Mouse (Mus musculus) cortical plate, adult 2 months (tissue): ENCODE data around the gene Mkrn1.

Experiments
- CTCF ChIP-seq: fragments of 200-500 bp; IDR thresholded peaks from 2 replicates; pipeline ENCODE4 v1.5.1; 2011; ENCODE audit warnings: mild to moderate bottlenecking, control low read depth, low read length; ENCODE audit not compliant: insufficient read depth; ENCODE audit errors: extremely low read depth
- POLR2A ChIP-seq: fragments of 200-500 bp; IDR thresholded peaks from 2 replicates; pipeline ENCODE4 v1.6.1; 2011; ENCODE audit warnings: mild to moderate bottlenecking, low read length, control low read depth; ENCODE audit not compliant: insufficient read depth; ENCODE audit errors: extremely low read depth

DNA sequence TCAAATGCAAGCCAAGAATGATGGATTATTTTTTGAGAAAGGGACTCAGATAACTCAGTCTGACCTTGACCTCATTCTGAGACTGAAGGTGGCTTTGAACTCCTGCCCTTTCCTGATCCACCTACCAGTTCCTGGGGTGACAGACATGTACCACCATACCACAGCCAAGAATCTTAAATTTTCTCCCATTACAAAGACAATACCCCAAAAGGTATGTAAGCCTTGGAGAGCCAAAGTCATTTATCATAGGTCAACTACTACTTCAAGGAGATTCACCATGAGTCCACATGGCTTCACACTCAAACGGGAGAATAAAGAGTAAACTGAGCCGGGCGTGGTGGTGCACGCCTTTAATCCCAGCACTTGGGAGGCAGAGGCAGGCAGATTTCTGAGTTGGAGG, 30.3 kb upstream of the Mkrn1 start:
- TF ChIP-seq CTCF: no peak
- no peak for TF ChIP-seq POLR2A
